Comparison of ENCODE assay signal across 12 mouse cellular contexts in genomic region chr7:58822147-58822681, GRCm38 (mm10).
DNase-seq lines count a peak whose midpoint lies in the region; ATAC-seq lines count a peak whose summit lies in the region.
"Had no signal": no experiment of that assay in that cellular context is flagged by ENCODE, and none has a peak within 500 bp of the region (broad histone marks: within the 10 kb centered on the region; RNA-seq: fewer than 3 reads in every experiment).

No protein-coding gene starts in this region.

- DNase-seq in layer of hippocampus, adult 18-20 months (ENCODE audit: low spot score in 2 of 2): peak; percentile 34 to 42
- DNase-seq in layer of hippocampus, postnatal 25 days (ENCODE audit: extremely low spot score in 1 of 2, low spot score in 1 of 2): no peak
- peak; percentile 50 for DNase-seq in CD4-positive helper T cell, adult 2 months (ENCODE audit: low read depth, low spot score)
- DNase-seq in forebrain, embryonic 14.5 days (ENCODE audit: low spot score): peak; percentile 71
- DNase-seq in ovary, postnatal 14 days (ENCODE audit: low spot score): no peak
- DNase-seq in cerebellum, adult 11-12 months: no peak
- DNase-seq: adrenal gland, adult 8-10 months; cerebellum, postnatal 36 days; heart, postnatal 10 days; kidney, postnatal 14 days had no signal

- H3K4me3 ChIP-seq in forebrain, embryonic 14.5 days (ENCODE audit: low read depth, low read length): no peak overlapping the region
- H3K4me3 ChIP-seq in midbrain, embryonic 15.5 days: no peak overlapping the region

- no peaks in the 10 kb centered on the region for H3K9me3 ChIP-seq in forebrain, embryonic 14.5 days (replicated peaks; ENCODE audit: control insufficient read depth, low read length)
- no peaks in the 10 kb centered on the region for H3K9me3 ChIP-seq in midbrain, embryonic 15.5 days

- 5% methylated on average over 6 of the region's 6 CpGs for WGBS in forebrain, embryonic 14.5 days
- WGBS in midbrain, embryonic 15.5 days: 32% methylated on average over 6 of the region's 6 CpGs

- H3K27me3 ChIP-seq in forebrain, embryonic 14.5 days (replicated peaks; ENCODE audit: control insufficient read depth, insufficient read depth, low read length): no peaks in the 10 kb centered on the region
- H3K27me3 ChIP-seq in midbrain, embryonic 15.5 days (replicated peaks): no peaks in the 10 kb centered on the region

- ATAC-seq in forebrain, embryonic 14.5 days: peak; percentile 86; the same call in 1 of the 2 replicates
- ATAC-seq in midbrain, embryonic 15.5 days (replicated peaks): peak; percentile 75
- ATAC-seq in erythroblast, adult 5-6 weeks (replicated peaks; ENCODE audit: low FRiP score, poor library complexity, severe bottlenecking): no peak

- 0 out of 2 replicates have a peak, but pooled peaks cover 2% of the 10 kb centered on the region for H3K36me3 ChIP-seq in forebrain, embryonic 14.5 days (ENCODE audit: control insufficient read depth, insufficient read depth, low read length)
- no peaks in the 10 kb centered on the region for H3K36me3 ChIP-seq in midbrain, embryonic 15.5 days (replicated peaks)

- H3K27ac ChIP-seq in forebrain, embryonic 14.5 days (ENCODE audit: low read depth, low read length): no peak overlapping the region
- H3K27ac ChIP-seq in midbrain, embryonic 15.5 days: 0 out of 2 replicates have a peak overlapping the region, but pooled peaks have one; percentile 42

- 0 out of 2 replicates have a peak, but pooled peaks cover 7% of the 10 kb centered on the region for H3K4me1 ChIP-seq in forebrain, embryonic 14.5 days (ENCODE audit: control insufficient read depth, insufficient read depth, low read length)
- H3K4me1 ChIP-seq in midbrain, embryonic 15.5 days: peaks cover 6% of the 10 kb centered on the region; the same call in 1 of the 2 replicates

- H3K9ac ChIP-seq in forebrain, embryonic 14.5 days (ENCODE audit: low read length): no peak overlapping the region
- no peak overlapping the region for H3K9ac ChIP-seq in midbrain, embryonic 15.5 days

- H3K4me2 ChIP-seq in forebrain, embryonic 14.5 days (ENCODE audit: low read length): no peak overlapping the region
- H3K4me2 ChIP-seq in midbrain, embryonic 15.5 days: no peak overlapping the region

Comparison
In these comparisons a context has a peak if more than half of its experiments do, and no peak if none do; other contexts are left out.
1. DNase-seq: peak in layer of hippocampus, adult 18-20 months (2 of 2), CD4-positive helper T cell, adult 2 months (single experiment) and forebrain, embryonic 14.5 days (single experiment); none in layer of hippocampus, postnatal 25 days (0 of 2), ovary, postnatal 14 days (single experiment) and cerebellum, adult 11-12 months (single experiment).